Mouse (Mus musculus) bone marrow, adult 2 months (tissue): Measurements from ENCODE around the gene Ehd4.

Experiments
- CTCF ChIP-seq: fragments of 200-500 bp; IDR thresholded peaks from 2 replicates; pipeline ENCODE4 v1.5.1; 2011; ENCODE audit warnings: low read length, control low read depth; ENCODE audit not compliant: control insufficient read depth, insufficient read depth
- POLR2A ChIP-seq: fragments of 200-500 bp; IDR thresholded peaks from 2 replicates; pipeline ENCODE4 v1.6.1; 2011; ENCODE audit warnings: low read depth, mild to moderate bottlenecking, control low read depth, low read length, borderline replicate concordance; ENCODE audit not compliant: control insufficient read depth

DNA sequence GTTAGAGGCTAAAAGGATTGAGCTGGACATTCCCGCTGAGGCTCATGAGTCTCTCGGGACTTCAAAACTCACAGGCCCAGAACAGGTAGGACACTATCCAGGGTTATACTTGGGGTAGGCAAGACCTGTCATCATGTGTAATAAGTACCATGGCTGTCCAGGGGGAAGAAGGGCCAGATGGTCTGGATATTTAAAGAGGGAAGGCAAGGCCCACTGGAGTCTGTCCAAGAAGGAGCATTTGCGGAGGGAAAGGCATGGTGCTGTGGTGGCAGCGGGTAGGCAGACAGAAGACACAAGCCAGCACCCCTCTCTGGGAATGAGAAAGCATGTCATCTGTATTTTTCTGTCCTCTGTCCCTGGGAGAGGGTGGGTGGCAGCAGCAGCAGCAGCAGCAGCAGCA lies 80.3 kb downstream of the Ehd4 start:
- TF ChIP-seq POLR2A = no peak
- no peak for TF ChIP-seq CTCF
